Mouse (Mus musculus) T-helper 2 cell (primary cell): ENCODE results near the gene Rtl1.

ENCODE experiments used
- in situ Hi-C: fragments of 300-600 bp; cut with MboI, MseI; formaldehyde crosslinking; loops from one replicate; pipeline ENCODE4 v1.15.1; 2025; ENCODE audit warnings: high pct_unique_total_duplicates

The Rtl1 gene

DNA sequence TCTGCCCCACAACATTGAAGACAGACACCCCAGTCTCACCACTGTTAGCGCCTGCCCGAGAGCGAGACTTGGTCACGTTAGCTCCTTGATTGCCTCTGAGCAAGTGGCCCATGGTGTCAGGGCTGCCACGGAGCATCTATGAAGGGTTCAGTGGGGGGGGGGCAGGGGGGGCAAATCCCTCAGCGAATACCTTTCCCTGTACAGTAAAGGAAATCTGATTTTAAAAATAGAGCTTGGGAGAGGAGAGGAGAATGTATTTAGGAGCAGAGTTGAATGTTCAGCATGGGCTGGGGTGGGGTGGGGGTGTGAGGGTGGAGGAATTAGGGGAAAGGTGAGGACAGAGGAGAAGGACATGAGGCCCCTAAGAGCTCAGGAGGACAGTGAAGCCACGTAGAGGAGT lies at the start of gene Rtl1:
Gene Rtl1, minus strand, starts transcription at position 101 of the 400 bp plus-strand sequence.
- in situ Hi-C loops, result no loop called here

DNA sequence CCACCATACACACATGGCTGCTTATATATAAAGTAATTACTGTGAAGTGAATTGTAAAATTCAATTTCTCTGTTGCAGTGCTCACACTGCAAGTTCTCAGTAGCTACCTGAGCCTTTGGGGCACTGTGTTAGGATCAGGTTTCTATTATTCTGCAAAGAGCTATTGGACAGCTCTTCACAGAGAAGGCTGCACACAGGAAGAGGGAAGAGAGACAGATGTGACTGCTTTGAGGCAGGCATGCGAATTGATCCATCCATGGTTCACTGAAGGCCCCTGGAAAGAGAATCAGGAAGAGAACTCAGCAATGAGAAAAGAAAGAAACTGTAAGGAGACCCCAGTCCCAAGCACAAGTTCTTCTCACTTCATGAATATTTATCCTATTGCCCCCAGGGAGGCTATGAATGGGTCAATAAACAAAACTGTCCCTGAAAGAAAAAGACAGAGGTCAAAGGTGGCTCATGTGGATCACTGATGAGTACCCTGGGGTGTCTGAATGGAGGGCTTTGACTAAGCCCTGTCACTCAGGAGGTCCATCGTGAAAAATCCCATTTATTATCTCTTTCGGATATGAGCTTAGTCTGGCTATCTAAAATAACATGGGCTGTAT lies 40.5 kb upstream of the Rtl1 start:
- in situ Hi-C loops, result no loop called here

DNA sequence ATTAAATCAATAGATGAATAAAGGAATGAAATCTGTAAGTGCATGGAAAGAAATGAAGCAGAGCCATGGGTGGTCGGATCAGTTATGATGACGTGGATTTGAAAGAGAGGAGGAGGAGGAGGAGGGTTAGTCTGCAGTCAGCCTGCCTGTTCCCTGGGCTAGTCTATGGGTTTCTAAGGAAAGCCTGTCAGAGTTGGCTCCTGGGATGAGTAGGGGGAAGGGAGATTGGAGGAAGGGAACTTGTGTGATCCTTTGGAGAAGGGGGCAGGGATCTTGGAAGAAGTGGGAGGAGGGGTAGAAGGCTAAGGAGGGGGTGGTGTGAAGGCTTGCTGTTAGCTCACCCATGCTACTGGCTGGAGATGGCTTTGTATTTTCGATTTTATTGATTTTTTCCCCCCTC lies 31.9 kb upstream of the Rtl1 start:
- in situ Hi-C loops, result no loop called here

DNA sequence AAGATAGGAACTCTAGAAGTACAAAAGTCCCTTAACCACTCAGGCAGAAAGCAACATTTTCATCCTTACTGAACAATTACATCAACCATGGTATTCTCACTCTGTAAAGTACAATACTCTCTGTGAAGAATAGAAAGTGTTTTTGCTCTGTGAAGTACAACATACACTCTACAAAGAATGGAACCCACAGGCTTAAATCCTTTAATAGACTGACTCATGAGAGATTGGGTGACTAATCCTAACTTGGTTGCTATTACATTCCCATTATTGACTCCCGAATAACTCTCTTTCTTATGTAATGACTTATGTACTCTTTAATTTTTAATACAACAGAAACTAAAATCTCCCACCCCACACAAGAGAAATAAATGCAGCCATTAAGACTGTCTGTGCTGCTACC lies 28.8 kb upstream of the Rtl1 start:
- in situ Hi-C loops, result no loop called here

DNA sequence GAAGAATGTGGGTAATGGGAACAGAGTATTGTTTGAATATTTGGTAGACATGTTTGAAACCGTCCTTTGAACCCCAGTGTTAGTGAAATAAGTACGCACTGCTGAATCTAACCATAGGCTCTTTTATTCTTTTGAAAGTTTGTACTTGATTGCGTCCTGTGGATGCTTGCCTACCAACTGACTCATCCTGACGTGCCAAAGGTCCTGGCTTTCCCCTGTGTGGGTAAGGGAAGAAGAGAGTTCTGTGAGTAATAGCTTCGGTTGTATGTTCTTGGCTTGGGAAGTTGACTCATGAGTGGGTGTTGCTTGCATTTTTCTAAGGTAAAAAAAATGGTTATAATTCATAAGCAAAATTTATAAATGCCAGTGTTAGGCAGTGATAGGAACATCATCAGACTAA lies 26.8 kb upstream of the Rtl1 start:
- in situ Hi-C loops, result no loop called here

DNA sequence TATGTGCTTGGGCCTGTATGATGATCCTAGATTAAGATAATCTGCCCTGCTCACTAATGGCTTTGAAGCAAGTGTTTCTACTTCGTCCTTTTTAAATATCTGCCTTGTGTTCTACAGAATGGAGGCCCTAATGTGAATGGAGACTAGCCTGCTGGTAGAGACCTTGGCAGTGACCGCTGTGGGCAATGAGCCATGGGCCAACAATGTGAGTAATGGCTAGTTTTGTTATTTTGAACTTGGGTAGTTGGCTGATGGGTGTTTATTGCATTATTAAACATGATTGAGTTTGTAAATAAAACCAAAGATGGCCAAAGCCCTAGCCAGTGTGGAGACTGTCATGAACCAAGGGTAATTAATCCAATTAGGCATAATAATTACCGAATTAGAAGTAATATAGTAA lies 20.1 kb upstream of the Rtl1 start:
- in situ Hi-C loops, result no loop called here

DNA sequence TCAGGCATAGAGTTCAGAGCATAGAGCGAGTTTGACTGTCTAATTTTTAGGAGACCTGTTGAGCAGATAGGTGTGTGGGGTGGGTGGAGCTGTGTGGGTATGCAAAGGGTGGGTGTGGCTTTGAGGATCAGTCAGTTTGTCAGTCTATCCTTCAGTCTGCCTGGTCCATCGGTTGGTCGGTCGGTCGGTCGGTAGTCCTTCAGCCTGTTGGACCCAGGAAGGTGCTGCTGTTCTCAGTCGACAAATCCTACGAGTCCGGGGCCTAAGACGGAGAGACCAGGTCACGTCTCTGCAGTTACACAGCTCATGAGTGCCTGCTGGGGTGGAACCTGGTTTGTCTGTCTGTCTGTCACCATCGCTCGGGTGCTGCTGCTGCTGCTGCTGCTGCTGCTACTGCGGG lies 17.9 kb upstream of the Rtl1 start:
- in situ Hi-C loops, result no loop called here

DNA sequence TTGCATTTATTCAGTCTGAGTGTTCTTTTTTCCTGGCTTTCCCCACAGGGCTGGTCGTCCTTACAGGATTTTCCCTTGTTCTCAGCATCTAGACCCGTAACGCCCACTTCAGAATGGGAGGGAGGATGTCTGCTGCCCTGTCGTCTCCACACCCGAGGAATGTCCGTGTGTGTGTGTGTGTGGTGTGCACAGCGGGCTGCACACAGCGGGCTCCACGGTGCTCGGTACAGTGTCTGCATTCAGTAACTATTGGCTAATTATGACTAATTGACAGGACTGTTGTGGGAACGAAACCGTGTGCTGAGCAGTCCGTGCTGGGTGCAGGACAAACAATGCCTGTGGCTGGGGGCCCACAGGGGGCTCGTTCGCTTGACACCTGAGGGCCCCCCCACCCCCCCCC lies 17.0 kb upstream of the Rtl1 start:
- in situ Hi-C loops, result no loop called here

DNA sequence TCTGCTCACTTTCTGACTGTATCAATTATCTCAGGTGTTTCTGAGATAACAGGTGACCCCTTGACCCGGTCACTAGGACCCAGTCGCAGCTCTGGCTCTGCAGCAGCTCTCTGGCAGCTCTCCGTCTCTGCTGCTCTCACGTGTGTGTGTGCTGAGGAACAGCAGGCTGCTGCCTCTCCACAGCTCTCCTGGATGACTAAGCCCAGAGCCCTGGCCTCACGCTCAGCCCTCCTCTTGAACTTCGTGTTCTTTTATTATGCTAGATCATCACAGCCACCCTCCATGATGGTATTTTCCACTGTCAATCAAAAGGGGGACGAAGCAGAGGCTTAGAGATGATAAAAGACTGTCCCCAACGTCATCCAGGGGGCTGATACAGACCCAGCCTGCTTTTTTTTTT lies 15.2 kb upstream of the Rtl1 start:
- in situ Hi-C loops, result no loop called here

DNA sequence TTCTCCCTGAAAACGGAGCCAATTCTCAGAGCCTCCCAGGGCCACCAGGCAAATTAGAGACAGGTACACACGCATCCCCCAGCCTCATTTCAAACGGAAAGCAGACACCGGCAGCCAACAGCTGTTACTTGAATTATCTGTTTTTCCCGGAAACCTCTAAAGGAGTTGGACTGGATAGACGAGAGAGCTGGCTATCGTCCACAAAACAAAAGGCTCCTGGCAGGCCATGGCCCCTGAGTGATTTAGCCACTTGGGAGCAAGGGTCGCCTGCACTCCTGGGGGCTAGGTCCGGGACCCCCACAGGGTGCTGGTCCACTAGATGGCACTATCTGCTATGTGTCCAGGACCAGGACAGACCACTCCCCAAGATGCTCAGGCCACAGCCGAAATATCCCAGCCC lies 14.3 kb upstream of the Rtl1 start:
- in situ Hi-C loops, result no loop called here

DNA sequence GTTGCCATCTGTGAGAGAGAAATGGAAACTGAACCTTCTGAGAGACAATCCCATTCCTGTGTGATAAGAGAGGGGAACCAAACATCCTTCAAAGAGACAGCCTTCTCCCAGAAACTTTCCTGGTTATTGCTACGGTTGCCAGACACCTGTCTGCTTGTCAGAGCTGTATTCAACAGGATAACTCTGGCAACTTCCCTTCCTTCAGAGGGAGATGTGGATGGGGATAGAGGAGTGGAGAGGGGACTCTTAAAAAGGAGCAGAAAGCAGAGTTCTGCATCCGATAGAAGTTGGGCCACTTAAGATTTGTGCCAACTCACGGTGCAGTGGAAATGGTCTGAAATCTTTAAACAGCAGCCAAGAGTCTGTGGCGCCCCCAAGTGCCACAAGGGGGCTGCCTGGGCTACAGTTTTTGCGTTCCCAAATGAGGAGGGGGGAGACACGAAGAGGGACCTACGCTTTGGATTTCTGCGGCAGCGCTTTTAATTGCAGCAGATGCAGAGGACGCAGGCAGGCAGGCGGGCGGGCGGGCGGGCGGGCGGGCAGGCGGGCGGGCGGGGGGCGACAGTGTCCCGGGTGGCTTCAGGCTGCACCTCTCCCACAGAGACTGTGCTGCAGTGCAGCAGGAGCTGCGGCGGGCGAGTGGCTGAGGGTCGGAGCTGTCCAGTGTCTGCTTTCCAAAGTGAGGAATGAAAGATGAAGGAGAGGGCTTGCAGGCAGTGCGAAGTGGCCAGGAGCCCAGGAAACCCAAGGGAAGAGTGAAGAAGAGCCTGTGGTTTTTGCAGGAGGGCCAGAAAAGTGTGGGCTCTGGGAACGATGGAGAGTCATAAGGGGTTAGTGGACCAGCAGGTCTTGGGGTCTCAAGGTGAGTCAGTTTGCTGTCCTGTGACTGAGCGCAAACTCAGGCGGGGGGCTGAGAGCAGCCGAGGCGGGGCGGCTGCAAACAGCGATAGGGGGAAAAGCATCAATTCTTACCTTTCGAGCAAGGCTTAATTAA lies 12.6 kb upstream of the Rtl1 start:
- in situ Hi-C loops, result no loop called here

DNA sequence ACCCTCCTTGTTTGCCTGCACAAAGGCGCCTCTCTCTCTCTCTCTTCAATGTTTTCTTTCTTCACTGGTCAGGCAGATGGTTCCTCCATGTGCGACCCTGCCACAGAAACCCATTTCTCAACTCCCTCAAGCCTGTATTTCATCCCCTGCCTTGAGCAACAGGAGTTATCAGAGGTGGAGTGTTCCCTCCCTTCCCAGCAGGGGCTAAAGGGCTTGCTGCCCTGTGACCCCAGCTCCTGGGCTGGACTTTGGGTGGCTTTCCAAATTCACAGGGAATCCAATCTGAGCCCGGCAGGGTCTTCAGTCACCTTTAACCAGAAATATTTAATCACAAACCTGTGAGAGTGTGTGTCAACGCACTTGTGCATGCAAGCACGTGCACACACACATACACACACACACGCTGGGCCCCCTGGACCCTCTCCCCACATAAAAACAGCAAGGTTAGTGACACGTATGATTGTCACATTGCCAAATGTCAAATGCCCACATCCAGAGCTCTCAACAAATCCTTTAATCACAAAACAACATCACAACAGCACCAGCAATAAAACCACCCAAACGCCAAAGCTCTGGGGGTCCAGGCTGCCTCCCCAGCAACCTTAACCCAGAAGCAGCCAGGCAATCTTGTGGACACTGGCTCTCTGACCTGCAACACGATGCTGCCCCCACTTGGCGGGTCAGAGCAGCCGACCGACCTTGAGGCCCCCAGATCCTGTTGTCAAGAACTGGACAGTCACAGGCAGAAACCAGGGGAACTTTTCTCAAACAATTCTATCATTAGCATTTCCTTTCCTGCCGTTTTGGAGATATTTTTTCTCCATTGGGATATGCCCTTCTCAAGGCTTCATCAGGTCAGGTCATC lies 8.7 kb upstream of the Rtl1 start:
- in situ Hi-C loops, result no loop called here

DNA sequence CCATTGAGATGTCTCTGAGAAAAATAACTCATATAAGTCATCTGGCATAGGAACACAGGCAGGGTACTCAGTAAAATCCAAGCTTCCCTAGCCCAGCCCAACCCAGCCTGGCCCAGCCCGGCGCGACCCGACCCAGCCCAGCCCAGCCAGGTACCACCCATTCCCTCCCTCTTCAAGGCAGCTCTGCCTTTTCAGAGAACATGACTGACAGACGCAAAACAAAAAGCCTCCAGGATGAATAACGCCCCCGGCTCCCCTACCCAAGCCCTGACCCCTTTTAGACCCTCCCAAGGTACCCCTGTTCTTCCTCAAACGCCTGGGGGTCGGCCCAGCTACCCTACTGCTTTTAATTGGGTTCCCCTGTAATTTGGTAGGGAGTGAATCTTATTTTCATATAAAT lies 7.8 kb upstream of the Rtl1 start:
- in situ Hi-C loops, result no loop called here

DNA sequence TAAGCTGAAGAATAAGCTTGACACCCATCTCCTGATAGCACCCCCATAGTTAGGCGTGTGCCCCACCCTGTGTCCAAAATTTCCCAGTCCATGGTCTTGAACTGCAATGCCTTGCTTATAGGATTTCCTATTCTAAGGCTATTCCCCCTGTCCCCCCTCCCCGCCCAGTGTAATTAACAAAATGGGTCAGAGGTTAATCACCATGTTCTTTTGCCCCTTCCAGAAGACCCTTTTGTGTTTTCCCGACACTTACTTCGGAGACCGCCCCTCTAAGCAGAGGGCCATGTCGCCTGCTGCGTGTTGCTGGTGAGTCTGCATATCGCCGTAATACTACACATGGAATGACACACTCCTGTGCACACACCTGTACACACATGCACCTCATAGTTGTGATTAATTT lies 7.1 kb upstream of the Rtl1 start:
- in situ Hi-C loops, result no loop called here

DNA sequence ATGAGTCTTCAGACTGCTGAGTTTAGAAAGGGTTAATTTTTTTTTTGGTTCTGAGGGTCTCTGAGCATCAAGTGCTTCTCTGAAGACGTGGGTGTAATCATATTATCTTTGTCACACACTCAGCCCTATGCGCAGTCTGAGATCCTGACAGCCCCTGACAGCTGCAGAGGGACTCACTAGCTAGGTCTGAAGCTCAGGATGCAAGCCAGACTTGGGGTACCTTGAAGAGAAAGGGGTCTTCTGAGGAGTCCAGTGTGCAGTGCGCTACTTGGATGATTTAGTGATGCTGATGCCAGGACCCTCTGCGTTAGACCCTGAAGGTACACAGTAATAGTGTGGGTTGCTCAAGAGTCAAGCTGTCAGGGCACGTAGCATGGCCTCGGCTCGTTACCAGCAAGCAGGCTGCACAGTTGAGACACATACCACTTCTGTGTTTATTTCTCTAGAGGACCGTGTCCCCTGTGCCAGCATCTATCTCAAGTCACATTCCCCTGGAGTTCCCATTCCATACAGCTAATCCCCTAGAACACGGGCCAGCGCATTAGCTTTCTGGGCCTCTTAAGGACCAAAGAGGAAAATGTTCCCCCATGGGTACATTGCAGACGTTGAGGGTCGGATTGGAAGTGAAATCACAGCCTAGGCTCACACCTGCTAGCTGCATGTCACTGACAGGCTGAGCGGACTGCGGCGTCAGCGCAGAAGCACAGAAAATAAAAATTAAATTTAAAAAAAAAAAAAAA lies 5.0 kb upstream of the Rtl1 start:
- in situ Hi-C loops, result no loop called here

DNA sequence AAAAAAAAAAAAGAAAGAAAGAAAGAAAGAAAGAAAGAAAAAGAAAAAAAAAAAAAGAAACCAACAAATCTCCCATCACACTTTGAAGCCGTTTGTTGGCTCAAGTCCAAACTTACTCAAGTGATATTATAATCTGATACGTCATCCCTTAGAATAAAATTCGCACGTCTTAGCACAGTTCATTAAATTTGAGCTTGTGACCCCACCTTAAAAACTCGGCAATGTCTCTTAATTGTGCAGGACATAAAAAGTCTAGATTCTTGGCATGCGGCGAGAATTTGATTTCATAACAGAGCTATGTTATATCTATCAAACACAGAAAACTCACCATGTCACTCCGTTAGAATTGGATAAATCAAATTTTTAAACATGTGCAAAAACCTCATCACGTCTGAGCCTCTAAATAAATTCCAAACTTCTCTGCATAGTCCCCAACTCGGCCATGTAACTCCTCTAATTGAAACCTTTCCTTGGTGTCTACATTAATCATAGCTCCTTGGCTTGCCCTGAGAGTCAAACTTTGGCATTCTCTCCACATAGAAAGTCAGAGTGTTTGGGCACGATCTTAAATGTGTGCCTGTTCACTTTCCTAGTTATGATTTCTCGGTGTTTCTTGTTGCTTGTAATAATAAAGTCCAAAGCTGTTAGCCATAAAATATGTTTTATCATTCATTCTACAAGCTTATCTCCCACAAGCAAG lies 1.4 kb downstream of the Rtl1 start:
- in situ Hi-C loops, result no loop called here

DNA sequence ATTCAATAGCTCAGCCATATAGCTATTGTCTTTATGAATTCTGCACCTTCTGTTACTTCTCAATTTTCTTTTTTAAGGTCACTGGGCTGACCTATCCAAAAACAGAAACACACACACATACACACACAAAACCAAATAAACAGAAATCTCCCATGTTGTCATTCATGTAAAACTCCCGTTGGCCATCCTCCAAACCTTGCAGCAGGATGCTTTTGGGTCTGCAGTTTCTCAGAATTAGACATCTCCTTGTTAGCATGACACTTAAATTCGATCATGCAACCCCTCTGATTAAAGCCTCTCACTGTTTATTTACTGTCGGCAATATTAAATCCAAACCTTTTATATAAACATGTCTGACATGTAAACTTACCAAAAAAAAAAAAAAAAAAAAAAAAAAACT lies 3.4 kb downstream of the Rtl1 start:
- in situ Hi-C loops, result no loop called here

DNA sequence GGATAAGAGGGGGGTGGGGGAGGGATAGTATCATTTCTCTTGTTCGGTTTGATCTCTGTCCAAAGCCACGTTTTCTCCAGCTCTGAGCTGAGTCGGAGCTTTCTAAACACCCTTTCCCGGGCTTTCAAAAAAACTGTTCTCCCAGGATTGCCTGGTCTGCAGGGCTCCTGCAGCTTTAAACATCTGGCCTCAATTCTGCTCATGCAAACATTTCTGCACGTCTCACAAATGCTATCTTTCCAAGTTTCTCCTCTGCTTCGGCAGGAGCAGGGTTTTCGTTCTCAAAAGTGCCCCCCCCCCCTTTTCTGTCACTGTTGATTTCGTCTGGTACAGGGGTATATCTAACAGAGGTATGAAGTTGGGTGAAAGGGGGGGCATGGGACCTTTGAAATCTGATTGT lies 3.9 kb downstream of the Rtl1 start:
- in situ Hi-C loops, result no loop called here

DNA sequence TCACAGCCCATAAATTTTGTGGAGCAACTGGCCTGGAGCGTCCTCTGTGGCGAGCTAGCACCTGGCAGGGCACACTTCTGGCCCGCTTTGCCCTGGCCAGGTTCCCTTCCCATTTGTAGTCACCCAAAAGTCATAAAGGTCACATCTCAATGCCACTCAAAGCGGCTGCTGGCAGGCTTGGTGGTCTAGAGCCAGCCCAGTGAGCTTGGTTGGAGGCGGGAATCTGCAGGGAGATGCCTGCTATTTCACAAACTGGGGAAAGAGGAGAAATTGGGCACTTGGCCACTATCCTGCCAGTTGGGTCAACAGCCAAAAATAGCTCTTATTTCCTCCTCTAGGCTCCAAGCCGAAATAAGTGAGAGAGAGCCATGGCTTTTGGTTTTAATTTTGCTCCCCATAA lies 4.4 kb downstream of the Rtl1 start:
- in situ Hi-C loops, result no loop called here

DNA sequence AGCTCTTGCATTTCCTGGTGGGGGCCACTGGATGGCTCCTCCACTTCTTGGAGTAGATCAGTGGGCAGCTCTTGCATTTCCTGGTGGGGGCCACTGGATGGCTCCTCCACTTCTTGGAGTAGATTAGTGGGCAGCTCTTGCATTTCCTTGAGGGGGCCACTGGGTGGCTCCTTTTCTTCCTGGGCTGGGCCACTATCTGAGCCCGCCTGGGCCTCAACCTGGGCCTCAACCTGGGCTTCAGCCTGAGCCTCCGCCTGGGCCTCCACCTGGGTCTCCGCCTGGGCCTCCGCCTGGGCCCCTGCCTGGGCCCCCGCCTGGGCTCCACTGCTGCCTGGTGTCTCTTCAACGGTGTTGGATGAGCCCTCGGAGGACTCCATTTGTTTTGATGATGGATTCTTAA lies 5.2 kb downstream of the Rtl1 start:
- in situ Hi-C loops, result no loop called here

DNA sequence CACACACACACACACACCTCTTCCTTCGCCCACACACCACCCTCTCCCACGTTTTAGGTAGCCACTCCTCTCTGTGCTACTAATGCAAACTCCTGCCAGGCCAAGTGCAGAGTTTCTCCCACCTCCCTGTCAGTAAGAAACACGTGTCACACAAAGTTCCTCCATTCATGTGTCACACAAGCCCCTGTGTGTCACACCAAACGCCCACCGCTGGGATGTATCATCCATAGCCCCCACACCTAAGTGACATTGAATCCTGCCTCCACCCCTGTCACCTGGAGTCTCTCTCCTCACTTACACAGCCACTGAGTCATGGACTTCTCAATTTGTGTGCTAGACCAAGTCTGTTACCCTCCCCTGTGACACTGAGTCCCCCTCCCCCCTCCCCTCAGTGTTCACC lies 17.9 kb downstream of the Rtl1 start:
- in situ Hi-C loops, result no loop called here
